Mouse (Mus musculus) G1E (cell line): ENCODE data around the gene Ldlrap1.

Source experiments
- CTCF ChIP-seq: IDR thresholded peaks from 2 replicates; pipeline ENCODE4 v1.5.1; 2012; ENCODE audit warnings: low read depth, low read length, inconsistent platforms, mixed read lengths
- GATA1 ChIP-seq: IDR thresholded peaks from 2 replicates; pipeline ENCODE4 v1.6.1; 2012; ENCODE audit warnings: borderline replicate concordance, low read length, inconsistent platforms, mixed read lengths
- GATA2 ChIP-seq: IDR thresholded peaks from 2 replicates; pipeline ENCODE4 v1.6.1; 2012; ENCODE audit warnings: low read depth, low read length, inconsistent platforms, borderline replicate concordance
- POLR2AphosphoS5 ChIP-seq: IDR thresholded peaks from 2 replicates; pipeline ENCODE4 v1.6.1; 2012; ENCODE audit warnings: low read depth, low read length, inconsistent platforms; ENCODE audit not compliant: insufficient replicate concordance
- TAL1 ChIP-seq: conservative IDR thresholded peaks from 2 replicates; pipeline ENCODE4 v1.6.1; 2012; ENCODE audit warnings: low read depth, low read length, inconsistent platforms, mixed read lengths

GRCm38 (mm10) chr4:134802765-134803164 lies 34.9 kb upstream of the Ldlrap1 start:
- TF ChIP-seq CTCF = no peak
- no peak for TF ChIP-seq POLR2AphosphoS5
- TF ChIP-seq TAL1 = no peak
- no peak for TF ChIP-seq GATA1
- no peak for TF ChIP-seq GATA2
